Mouse (Mus musculus) frontal cortex, adult (tissue): ENCODE measurements at regions not wholly inside any gene's neighbourhood (a gene's known extent, or its start where the extent isn't known, plus 50 kb on each side); places are given as distances from the start of the nearest gene placed in this dataset.
A peak's percentile ranks its signal among the peaks of the same experiment; 100 is the strongest.

ENCODE experiments used
- ATAC-seq: cut with Nextera tagmentation; 2 replicates; pipeline ENCODE4 v1.9.2; 2017; ENCODE audit warnings: mild to moderate bottlenecking, moderate library complexity, mixed read lengths; ENCODE audit not compliant: low TSS enrichment

- no peak for ATAC-seq
Measured at GRCm38 (mm10) chr8:56476158-56476557, 74.7 kb downstream of the Cep44 start.

- ATAC-seq: peak; percentile 67
Measured at GRCm38 (mm10) chr8:56475138-56475537, 75.7 kb downstream of the Cep44 start.

- ATAC-seq: no peak
Measured at GRCm38 (mm10) chr8:56474335-56474734, 76.5 kb downstream of the Cep44 start.

GRCm38 (mm10) chr8:56465091-56465490 is 85.8 kb downstream of the Cep44 start:
- ATAC-seq: no peak

GRCm38 (mm10) chr8:56450982-56451381 is 99.9 kb downstream of the Cep44 start:
- ATAC-seq: no peak

DNA sequence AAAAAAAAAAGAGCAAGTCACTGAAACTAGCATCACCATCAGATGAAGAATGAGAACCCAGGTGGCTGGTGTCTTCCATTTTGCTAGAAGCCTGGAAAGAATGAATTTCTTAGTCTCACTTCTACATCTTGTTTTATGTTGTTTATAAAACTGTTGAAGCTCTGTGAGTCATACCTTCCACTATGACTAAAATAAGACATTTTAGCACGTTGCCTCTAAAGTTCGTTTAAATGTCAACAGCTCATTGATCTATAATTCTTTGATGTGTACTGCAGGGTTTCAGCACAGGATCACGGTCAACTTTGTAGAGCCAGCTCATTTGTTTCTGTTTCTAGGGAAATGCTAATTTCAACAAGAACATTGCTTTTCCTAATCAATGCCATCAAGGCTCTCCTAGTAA is 107.2 kb downstream of the Cep44 start:
- no peak for ATAC-seq

- no peak for ATAC-seq
Measured at GRCm38 (mm10) chr8:56439417-56439816, 111.4 kb downstream of the Cep44 start.

GRCm38 (mm10) chr8:56434826-56435225 is 116.0 kb downstream of the Cep44 start:
- ATAC-seq: no peak

DNA sequence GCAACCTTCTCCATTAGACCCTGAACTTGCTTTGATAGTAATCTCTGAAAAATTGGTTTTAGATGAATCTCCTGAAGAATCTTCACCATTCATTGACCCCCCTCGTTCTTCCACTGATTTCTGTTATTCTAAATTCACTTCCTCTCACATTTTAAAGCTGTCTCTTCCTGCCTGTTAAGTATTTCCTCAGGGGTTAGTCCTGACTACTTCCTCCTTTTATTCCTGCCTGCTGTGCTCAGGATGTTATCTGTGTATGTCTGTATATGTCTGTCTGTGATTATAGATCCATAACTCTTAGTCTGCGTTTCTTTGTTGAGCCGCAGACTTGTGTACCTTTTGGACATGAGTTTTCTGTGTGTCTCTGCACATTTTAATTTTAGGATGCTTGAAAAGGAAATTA is 117.6 kb downstream of the Hpgd start:
- no peak for ATAC-seq

DNA sequence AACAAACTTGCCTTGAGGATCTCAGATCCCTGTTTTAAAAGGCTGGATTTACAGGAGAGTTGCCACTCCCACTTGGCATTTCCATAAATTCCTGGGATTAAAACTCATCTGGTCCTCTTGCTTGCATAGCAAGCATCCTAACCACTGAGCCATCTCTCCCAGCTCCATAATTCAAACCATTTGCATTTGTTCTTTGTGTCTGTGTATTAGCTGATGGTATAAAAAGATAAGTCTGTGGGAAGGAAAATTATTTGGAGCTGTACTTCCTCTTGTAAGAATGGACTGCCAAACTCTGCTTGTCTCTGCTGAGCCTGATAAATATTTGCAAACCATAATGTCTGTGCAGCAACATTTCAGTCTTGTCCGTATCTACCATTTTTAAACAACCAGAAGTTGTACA is 116.0 kb downstream of the Hpgd start:
- no peak for ATAC-seq

- ATAC-seq: no peak
Measured at GRCm38 (mm10) chr8:56407267-56407666, 112.9 kb downstream of the Hpgd start.

DNA sequence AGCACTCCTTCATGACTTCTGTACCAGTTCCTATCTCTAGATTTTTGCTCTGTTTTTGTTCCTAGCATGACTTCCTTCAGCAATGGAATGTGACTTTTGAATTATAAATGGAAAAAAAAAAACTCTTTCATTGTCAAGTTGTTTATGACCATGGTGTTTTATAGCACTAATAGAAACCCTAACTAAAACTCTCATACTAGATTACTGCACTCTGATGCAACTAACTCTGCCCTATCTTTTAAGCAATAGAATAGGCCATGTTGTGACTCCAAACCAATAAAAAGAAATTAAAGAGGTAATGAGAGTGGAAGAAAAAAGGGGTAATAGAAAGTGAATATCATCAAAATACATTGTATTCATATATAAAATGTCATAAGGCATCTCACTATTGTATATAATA is 111.9 kb downstream of the Hpgd start:
- ATAC-seq: no peak

DNA sequence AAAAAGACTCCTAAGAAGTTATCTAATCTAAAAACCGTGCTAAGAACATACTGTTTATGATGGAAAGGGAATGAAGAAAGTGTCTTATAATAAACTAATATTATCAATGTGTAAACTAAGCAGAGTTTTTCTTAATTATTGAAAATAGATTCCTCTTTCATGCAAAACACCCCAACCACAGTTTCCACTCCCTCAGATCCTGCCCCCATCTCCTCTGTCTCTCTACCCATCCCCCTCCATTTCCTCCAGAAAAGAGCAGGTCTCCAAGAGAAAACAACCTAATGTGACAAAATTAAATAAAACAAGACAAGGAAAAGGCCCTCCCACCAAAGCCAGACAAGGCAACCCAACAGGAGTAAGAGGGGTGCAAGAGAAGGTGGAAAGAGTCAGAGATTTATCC is 103.2 kb downstream of the Hpgd start:
- no peak for ATAC-seq

DNA sequence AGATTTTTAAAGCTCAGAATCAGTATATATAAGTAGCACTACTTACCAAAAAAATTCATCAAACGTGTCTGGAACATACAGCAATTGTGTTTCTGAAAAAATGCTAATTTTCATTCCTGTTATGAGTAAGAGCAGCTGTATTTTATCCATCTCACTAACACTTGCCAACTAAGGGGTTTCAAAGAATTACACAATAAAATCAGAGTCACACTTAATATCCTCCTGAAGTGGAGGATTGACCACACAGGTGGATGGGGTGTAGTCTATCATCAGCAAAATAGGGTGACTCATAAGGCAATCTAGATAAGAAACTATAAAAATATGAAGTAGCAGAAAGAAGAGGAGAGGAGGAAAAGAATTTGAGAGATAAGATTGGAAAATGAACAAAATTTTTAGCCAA is 102.0 kb downstream of the Hpgd start:
- ATAC-seq: no peak

- ATAC-seq: no peak
Measured at GRCm38 (mm10) chr8:56392626-56393025, 98.2 kb downstream of the Hpgd start.

GRCm38 (mm10) chr8:56392158-56392557 is 97.8 kb downstream of the Hpgd start:
- ATAC-seq: no peak
